Mouse (Mus musculus) layer of hippocampus, adult 9-10 months (tissue): Measurements from ENCODE around the gene Ybx2.
"Not testable (repeated sequence)": the region's sequence is repeated elsewhere in the genome, so short reads cannot be mapped to it uniquely, and the experiment has no call there.

Source experiments
- DNase-seq: peaks from one replicate; pipeline ENCODE4 v3.0.0; 2022; ENCODE audit warnings: low spot score

The Ybx2 gene

GRCm38 (mm10) chr11:69914917-69915430 is 20.6 kb upstream of the Ybx2 start:
- no peak for DNase-seq

GRCm38 (mm10) chr11:69915667-69916627 is 19.6 kb upstream of the Ybx2 start:
- DNase-seq = no peak

- DNase-seq = not testable (repeated sequence)
These were observed 18.8 kb upstream of the Ybx2 start for GRCm38 (mm10) chr11:69916652-69917378.

GRCm38 (mm10) chr11:69917379-69917948 is 18.1 kb upstream of the Ybx2 start:
- no peak for DNase-seq

- no peak for DNase-seq
These were observed 17.5 kb upstream of the Ybx2 start for GRCm38 (mm10) chr11:69918118-69918517.

- no peak for DNase-seq
These were observed 16.5 kb upstream of the Ybx2 start for GRCm38 (mm10) chr11:69919053-69919452.

- DNase-seq = no peak
These were observed 15.8 kb upstream of the Ybx2 start for GRCm38 (mm10) chr11:69919661-69920265.

GRCm38 (mm10) chr11:69920266-69921031 is 15.1 kb upstream of the Ybx2 start:
- DNase-seq = no peak

- DNase-seq = peak; percentile 97
These were observed 14.2 kb upstream of the Ybx2 start, which contains the start of gene Eif5a for GRCm38 (mm10) chr11:69921114-69922011. Gene Eif5a (minus strand): TSS chr11:69921958.

GRCm38 (mm10) chr11:69922012-69922756 is 13.4 kb upstream of the Ybx2 start:
- DNase-seq = no peak

GRCm38 (mm10) chr11:69922796-69923195 is 12.8 kb upstream of the Ybx2 start:
- no peak for DNase-seq

GRCm38 (mm10) chr11:69927501-69927900 is 8.1 kb upstream of the Ybx2 start:
- DNase-seq = no peak

- no peak for DNase-seq
These were observed 5.9 kb upstream of the Ybx2 start for GRCm38 (mm10) chr11:69929712-69930111.

GRCm38 (mm10) chr11:69930176-69930575 is 5.4 kb upstream of the Ybx2 start:
- DNase-seq = not testable (repeated sequence)

- DNase-seq = no peak
These were observed 4.5 kb upstream of the Ybx2 start for GRCm38 (mm10) chr11:69930967-69931537.

GRCm38 (mm10) chr11:69931769-69932168 is 3.8 kb upstream of the Ybx2 start:
- no peak for DNase-seq

GRCm38 (mm10) chr11:69932254-69932653 is 3.3 kb upstream of the Ybx2 start:
- DNase-seq = no peak

GRCm38 (mm10) chr11:69933066-69933465 is 2.5 kb upstream of the Ybx2 start:
- no peak for DNase-seq

- DNase-seq = peak; percentile 82
These were observed 1.4 kb upstream of the Ybx2 start for GRCm38 (mm10) chr11:69934169-69934568.
